Mouse (Mus musculus) left cerebral cortex, adult 2 months (tissue): ENCODE data around the gene Nell1. TPM values are rescaled to one million over a fixed set of nuclear protein-coding genes. Genes with fewer than 3 reads are reported as not detected.
"Not testable (repeated sequence)": the region's sequence is repeated elsewhere in the genome, so short reads cannot be mapped to it uniquely, and the experiment has no call there.

Source experiments
- DNase-seq, 2 experiments: peaks; one replicate each; pipeline ENCODE4 v3.0.0; 2021 to 2022; ENCODE audit warnings: low spot score in 2 of 2, mixed read lengths in 1 of 2; ENCODE audit errors: extremely low spot score in 1 of 2
- H3K27ac ChIP-seq: fragments of 200-600 bp; 2 replicates; pipeline ENCODE4 v1.8.1; 2022
- H3K4me3 ChIP-seq: fragments of 200-600 bp; 2 replicates; pipeline ENCODE4 v1.8.1; 2022
- CTCF ChIP-seq: fragments of 200-600 bp; IDR thresholded peaks from 2 replicates; pipeline ENCODE4 v1.8.1; 2022; ENCODE audit warnings: antibody characterized with exemption, mild to moderate bottlenecking, moderate library complexity
- intact Hi-C: fragments of 180-260 bp; cut with DNase I; formaldehyde crosslinking; loops from one replicate; pipeline ENCODE4 v1.15.1; 2025
- long read RNA-seq, 2 experiments: library from polyadenylated mRNA; stranded (forward); transcript quantifications; one replicate each; pipeline ENCODE4 v2.0.0; 2021; ENCODE audit warnings: borderline mapping rate in 2 of 2
- total RNA-seq, 2 experiments: library from RNA; stranded (reverse); gene quantifications; 2 replicates each; pipeline ENCODE4 v1.2.3; 2021

The Nell1 gene
- total RNA-seq: 10 to 100 TPM; 65.5 to 66.5 TPM
- long read RNA-seq, experiment 1, full-length matches to known transcripts: 71 of 78 reads
- long read RNA-seq, experiment 1, partial matches to known transcripts: 5 of 78 reads
- long read RNA-seq, experiment 1, other reads (novel, unspliced or antisense): 2 of 78 reads
- long read RNA-seq, experiment 2, full-length matches to known transcripts: 50 of 54 reads
- long read RNA-seq, experiment 2, partial matches to known transcripts: 3 of 54 reads
- long read RNA-seq, experiment 2, other reads (novel, unspliced or antisense): 1 of 54 reads

DNA sequence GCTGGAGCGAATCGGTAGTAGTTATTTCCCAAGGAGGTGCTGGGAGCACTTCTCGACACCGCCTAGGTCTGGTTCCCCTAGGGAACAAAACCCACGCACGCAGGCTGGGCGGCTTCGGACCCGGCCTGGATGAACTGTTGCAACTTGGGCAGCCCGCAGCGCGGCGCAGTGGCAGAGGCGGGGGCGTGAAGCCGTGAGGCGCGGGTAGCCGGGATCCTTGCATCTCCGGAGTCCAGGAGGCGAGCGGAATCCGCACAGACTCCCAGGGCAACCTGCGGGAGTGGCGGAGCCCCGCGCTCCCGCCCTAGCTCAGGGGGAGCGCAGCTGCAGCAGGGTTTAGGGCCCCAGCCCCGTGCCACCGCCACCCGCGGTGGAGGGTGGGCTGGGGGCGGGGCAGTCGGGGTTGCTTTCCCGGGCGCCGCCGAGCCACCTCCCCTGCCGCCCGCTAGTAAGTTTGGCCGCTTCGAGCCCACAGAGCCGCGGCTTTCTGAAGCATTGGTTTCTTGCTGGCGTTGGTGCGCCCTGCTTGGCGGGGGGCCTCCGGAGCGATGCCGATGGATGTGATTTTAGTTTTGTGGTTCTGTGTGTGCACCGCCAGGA, at the start of gene Nell1:
Gene Nell1, plus strand, starts transcription at position 24 of the 600 bp plus-strand sequence.
- intact Hi-C loops: loop anchor here (5.0 to 10.0 kb wide), 3 partner anchors 117 to 512 kb away; no protein-coding TSS in a partner anchor
- no peak for TF ChIP-seq CTCF
- DNase-seq: peak; percentile 32 to 54
- H3K27ac ChIP-seq: peak within 1 kb of the TSS; percentile 73
- peak within 1 kb of the TSS; percentile 58 for H3K4me3 ChIP-seq

DNA sequence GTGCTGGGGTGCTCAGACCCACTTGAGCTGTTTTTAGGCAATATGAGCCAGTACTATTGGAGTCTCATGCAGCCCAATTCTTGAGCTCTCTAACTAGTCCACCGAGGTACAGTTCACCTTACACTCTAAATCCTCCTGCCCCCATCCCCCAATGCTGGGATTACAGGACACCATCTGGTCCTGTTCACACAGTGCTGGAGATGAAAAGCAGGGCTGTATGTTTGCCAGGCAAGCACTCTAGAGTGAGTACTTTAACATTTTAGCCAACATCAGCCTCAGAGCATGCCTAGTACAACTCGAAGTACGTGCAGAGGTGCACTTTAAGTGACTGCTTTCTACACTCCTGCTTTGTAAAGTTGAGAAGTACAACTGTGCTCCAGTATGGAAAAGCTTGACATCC, 46.1 kb upstream of the Nell1 start:
- no peak for DNase-seq
- no peak overlapping the region for H3K4me3 ChIP-seq
- TF ChIP-seq CTCF: no peak
- intact Hi-C loops: no loop called here
- no peak overlapping the region for H3K27ac ChIP-seq

DNA sequence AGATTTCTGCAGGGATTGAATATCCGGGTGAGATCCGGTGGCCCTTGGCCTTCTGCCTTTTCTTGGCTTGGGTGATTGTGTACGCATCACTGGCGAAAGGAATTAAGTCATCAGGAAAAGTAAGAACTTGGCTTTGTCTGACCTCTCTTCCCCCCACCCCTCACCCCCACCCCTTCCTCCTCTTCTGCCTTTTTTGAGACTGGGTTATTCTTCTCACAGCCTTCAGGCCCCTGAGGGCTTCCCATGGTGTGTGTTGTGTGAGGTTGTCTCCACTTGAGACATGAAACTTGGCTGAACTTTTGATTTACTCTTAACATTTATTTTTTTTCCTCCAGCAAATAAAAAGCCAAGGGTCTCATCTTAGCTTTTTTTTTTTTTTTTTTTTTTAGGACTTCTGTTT, 44.7 kb upstream of the Nell1 start:
- no peak for DNase-seq
- Histone ChIP-seq H3K27ac (no peak overlapping the region), H3K4me3 (no peak overlapping the region)
- TF ChIP-seq CTCF: no peak
- intact Hi-C loops: no loop called here

DNA sequence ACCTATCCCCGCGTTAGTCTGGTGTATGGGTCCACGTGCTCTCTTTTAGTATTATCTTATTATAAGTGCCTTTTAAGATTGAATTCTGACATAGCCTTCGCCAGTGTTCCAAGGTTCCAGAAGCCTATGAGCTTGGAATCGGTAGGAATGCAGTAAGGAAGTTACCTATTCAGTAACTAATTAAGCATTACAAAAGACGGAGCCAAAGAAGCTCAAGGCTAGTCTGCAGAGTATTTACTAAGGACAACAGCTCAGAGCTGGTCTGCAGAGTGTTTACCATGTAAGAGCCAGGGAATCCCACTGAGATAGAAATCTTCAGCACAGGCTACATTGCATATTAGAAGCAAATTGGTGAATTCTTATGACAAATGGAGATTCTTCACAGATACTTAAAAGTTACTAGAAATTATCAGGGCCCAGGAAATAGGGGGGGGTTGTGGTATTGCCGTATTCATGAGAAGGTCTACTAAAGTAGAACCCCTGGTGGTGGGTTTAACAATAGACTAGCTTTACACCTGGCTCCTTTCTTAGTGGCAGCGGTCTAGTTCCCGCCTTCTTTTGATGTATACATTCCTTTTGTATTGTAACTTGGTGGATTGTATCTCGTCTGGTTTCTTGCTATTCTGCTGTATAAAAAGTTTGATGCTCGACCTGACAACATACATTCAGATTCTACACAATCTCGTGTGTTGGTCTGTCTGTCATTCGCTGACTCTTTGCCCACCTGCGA, 41.1 kb upstream of the Nell1 start:
- intact Hi-C loops, H3K27ac ChIP-seq, H3K4me3 ChIP-seq, DNase-seq: not testable (repeated sequence)

DNA sequence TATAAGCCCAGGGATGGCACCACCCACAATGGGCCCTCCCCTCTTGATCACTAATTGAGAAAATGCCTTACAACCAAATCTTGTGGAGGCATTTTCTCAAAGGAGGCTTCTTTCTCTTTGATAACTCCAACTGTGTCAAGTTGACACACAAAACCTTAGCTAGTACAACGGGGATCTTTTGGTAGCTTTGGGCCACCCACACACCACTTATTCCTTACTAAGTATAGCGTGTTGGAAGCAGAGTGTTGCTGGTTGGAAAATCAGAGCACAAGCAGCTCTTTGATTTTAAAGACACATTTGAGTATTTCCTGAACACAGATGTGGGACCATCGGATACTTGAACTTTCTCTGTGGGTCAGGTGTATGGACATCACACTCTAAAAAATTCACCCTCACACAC, 37.8 kb upstream of the Nell1 start:
- no peak for DNase-seq
- intact Hi-C loops: no loop called here
- H3K4me3 ChIP-seq: no peak overlapping the region
- no peak for TF ChIP-seq CTCF
- no peak overlapping the region for H3K27ac ChIP-seq

DNA sequence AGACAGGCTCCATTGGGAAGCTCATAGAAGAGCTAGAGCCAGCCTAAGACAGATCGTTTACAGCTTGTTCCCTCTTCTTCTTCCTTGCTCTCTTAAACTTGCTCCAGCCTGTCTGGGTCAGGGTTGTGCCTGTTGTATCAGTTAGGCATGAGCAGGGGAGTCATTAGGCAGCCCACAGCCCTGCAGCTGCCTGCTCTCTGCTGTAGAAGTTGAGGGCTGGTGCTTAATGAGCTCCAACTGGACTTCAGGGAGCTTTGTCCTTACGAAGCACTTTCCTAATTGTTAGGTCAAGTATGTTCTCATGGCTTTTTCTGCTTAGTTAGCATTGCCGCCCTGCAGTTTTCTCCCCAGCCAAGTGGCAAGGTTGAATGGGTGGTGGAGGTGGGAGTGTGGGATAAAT, 32.6 kb upstream of the Nell1 start:
- H3K27ac ChIP-seq: no peak overlapping the region
- no peak for TF ChIP-seq CTCF
- intact Hi-C loops: no loop called here
- no peak overlapping the region for H3K4me3 ChIP-seq
- no peak for DNase-seq

DNA sequence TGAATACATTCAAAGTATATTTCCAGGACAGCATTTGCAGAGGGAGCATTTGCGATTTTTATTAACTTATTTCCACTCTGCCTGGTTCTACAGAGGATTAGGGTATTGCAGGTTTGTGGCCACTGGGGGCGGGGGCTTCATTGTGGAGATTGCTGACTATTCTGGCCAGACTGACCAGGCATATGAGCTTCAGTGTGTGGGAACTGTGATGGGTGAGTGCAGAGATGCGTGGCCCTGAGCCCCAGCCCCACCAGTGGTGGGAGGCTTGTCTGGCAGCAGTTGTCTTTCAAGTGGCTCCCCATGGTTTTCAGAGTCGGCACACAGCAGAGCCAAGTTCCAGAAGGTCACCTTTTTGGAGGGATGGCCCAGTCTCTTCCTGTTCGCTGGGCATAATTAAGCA, 32.2 kb upstream of the Nell1 start:
- H3K27ac ChIP-seq: no peak overlapping the region
- TF ChIP-seq CTCF: no peak
- intact Hi-C loops: no loop called here
- no peak for DNase-seq
- no peak overlapping the region for H3K4me3 ChIP-seq

DNA sequence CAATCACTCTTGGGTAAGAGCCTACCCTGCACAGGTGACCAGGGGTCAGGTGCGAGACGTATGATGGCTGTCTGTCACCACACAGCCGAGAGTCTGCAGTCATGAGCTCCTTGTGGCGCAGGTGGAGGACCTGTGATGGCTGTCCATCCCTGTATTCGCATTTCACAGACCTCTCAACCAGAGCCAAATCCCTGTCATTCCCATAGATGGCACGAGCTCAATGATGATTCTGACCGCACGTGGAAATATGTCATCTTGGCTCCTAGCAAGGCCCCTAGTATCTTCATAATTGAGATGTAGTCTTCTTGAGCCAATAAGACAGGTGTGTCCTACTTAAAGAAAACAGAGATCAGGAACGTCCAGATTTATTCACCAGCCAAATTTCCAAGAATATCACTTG, 28.0 kb upstream of the Nell1 start:
- TF ChIP-seq CTCF: no peak
- intact Hi-C loops: no loop called here
- no peak overlapping the region for H3K4me3 ChIP-seq

DNA sequence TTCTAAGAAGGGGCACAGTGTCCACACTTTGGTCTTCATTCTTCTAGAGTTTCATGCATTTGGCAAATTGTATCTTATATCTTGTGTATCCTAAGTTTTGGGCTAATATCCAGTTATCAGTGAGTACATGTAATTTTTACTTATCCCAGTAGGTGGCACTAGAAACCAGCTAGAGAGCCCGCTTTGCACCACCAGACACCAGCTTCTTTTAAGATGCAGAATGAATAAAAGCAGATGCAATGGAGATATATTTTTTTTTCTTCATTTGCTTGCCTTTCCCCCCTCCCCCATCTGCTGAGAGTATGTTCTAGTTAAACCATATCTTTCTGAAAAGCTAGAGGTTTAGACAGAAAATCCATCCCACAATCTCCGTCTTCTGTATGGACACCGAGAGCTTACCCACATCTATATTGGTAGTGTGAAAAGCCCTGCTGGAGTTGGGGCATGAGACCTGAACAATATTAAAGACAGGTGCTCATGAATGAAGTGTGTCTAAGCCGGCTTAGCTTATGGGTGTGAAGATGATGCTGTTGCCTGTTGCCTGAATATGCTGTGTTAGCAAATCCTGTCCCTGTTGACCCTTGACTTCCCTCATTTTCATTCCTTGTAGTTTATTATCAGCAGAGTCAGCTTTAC, 21.0 kb upstream of the Nell1 start:
- peak; percentile 75 for TF ChIP-seq CTCF
- peak in 1 of 2 experiments; percentile 19 for DNase-seq
- intact Hi-C loops: loop anchor here (2.0 kb wide), 2 partner anchors 531 to 1481 kb away; no protein-coding TSS in a partner anchor
- no peak overlapping the region for H3K27ac ChIP-seq
- H3K4me3 ChIP-seq: no peak overlapping the region

More for the DNA sequence above, 28.0 kb upstream of the Nell1 start:
- no peak overlapping the region for H3K27ac ChIP-seq
- DNase-seq: no peak

DNA sequence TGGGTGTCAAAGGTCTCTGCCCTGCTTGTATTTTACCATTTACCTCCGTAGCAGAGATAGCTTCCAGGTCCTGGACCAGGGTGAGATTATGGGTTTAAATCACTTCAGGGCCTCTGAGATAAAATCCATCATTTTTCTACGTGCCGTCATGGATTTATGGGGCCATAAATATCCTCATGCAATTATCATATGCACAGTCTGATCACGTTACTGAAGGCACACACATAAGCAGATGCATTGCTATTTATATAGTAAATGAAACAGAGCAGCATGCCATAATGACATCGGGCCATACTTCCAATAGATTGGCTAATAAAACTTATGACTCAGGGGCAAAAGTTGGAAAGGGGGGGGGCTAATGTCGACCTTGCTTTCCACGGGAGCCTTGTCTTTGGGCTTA, 19.8 kb upstream of the Nell1 start:
- TF ChIP-seq CTCF: no peak
- DNase-seq: no peak
- intact Hi-C loops: loop anchor here (2.0 kb wide), 1 partner anchor 1480 kb away; no protein-coding TSS in a partner anchor

DNA sequence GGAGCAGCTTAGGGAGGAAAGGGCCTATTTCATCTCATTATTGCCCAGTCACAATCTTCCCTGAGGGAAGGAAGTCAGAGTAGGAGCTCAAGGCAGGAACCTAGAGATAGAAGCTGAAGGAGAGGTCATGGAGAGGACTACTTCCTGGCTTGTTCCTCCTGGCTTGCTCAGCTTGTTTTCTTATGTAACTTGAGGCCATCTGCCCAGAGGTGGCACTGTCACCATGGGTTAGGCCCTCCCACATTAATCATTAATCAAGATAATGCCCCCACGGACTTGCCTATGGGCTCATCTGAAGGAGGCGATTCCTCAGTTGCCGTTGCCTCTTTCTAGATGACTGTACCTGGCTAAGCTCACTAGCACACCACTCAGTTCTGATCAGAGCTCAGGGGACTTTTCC, 17.5 kb upstream of the Nell1 start:
- no peak for TF ChIP-seq CTCF
- H3K4me3 ChIP-seq: no peak overlapping the region
- DNase-seq: no peak
- H3K27ac ChIP-seq: no peak overlapping the region
- intact Hi-C loops: no loop called here

More for the DNA sequence above, 19.8 kb upstream of the Nell1 start:
- Histone ChIP-seq H3K27ac (no peak overlapping the region), H3K4me3 (no peak overlapping the region)

DNA sequence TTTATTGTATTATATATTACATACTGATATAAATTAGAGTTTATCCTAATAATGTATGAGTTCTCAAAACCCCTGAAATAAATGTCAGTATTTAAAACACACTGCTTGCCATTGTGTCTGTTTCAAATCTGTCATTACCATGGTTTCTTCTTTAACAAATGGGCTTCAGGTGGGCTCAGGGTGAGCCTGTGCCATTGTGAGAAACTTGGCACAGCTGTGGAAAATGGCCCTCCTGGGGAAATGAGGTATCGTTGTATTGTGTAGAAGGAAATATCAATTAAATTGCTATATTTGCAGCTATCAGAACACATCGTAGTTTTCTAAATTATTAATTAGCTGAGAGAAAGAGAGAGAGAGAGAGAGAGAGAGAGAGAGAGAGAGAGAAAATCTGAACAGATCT, 10.9 kb upstream of the Nell1 start:
- TF ChIP-seq CTCF: no peak

More for the DNA sequence above, 10.9 kb upstream of the Nell1 start:
- H3K27ac ChIP-seq: no peak overlapping the region
- H3K4me3 ChIP-seq: no peak overlapping the region
- no peak for DNase-seq
- intact Hi-C loops: no loop called here
